Mouse (Mus musculus) limb, embryonic 14.5 days (tissue): ENCODE data around the gene Pias1. TPM values are rescaled to one million over a fixed set of nuclear protein-coding genes. Genes with fewer than 3 reads are reported as not detected.

ENCODE experiments used
- ATAC-seq: fragments of 200-750 bp; cut with Nextera tagmentation; 2 replicates; pipeline ENCODE4 v1.8.0; 2017; ENCODE audit warnings: low read depth, moderate number of reproducible peaks, moderate TSS enrichment; ENCODE audit not compliant: low FRiP score
- DNase-seq: peaks from one replicate; pipeline ENCODE4 v3.0.0-alpha.2; 2015; ENCODE audit warnings: low spot score
- H3K27ac ChIP-seq: fragments of 300-500 bp; sonication (generic); replicated peaks from 2 replicates; pipeline ENCODE4 v1.5.1; 2014; ENCODE audit warnings: low read depth, mild to moderate bottlenecking, low read length, moderate library complexity, mixed read lengths
- H3K27me3 ChIP-seq: fragments of 300-500 bp; sonication (generic); 2 replicates; pipeline ENCODE4 v1.6.1; 2014; ENCODE audit warnings: low read length, mixed read lengths; ENCODE audit not compliant: control insufficient read depth, insufficient read depth
- H3K36me3 ChIP-seq: fragments of 300-500 bp; sonication (generic); 2 replicates; pipeline ENCODE4 v1.6.1; 2014; ENCODE audit warnings: mild to moderate bottlenecking, low read length, moderate library complexity, mixed read lengths; ENCODE audit not compliant: control insufficient read depth, insufficient read depth
- H3K4me1 ChIP-seq: fragments of 300-500 bp; sonication (generic); 2 replicates; pipeline ENCODE4 v1.6.1; 2014; ENCODE audit warnings: antibody characterized with exemption, low read length, mixed read lengths; ENCODE audit not compliant: control insufficient read depth, insufficient read depth
- H3K4me2 ChIP-seq: fragments of 300-500 bp; sonication (generic); replicated peaks from 2 replicates; pipeline ENCODE4 v1.6.1; 2014; ENCODE audit warnings: low read depth, mild to moderate bottlenecking, low read length, moderate library complexity; ENCODE audit not compliant: severe bottlenecking
- H3K4me3 ChIP-seq: fragments of 300-500 bp; sonication (generic); replicated peaks from 2 replicates; pipeline ENCODE4 v1.5.1; 2014; ENCODE audit warnings: low read length
- H3K9ac ChIP-seq: fragments of 300-500 bp; sonication (generic); 2 replicates; pipeline ENCODE4 v1.6.1; 2014; ENCODE audit warnings: mild to moderate bottlenecking, low read depth, low read length, moderate library complexity; ENCODE audit not compliant: severe bottlenecking
- H3K9me3 ChIP-seq: fragments of 300-500 bp; sonication (generic); 2 replicates; pipeline ENCODE4 v1.6.1; 2016; ENCODE audit warnings: low read length; ENCODE audit not compliant: control insufficient read depth
- POLR2A ChIP-seq: fragments of 200-500 bp; IDR thresholded peaks from 2 replicates; pipeline ENCODE4 v1.8.0; 2012; ENCODE audit warnings: inconsistent platforms, mild to moderate bottlenecking, moderate library complexity, borderline replicate concordance; ENCODE audit not compliant: insufficient read depth, insufficient read length; ENCODE audit errors: extremely low read depth
- WGBS: fragments of 180-500 bp; shearing (Covaris S2); extraction: QIAGEN DNeasy Blood & Tissue Kit; methylation state at CpG from one replicate; pipeline ENCODE4 v1.1.7; 2014; 5-methylcytosine and 5-hydroxymethylcytosine counted together
- polyA plus RNA-seq, 2 experiments: library from polyadenylated mRNA; depleted of rRNA in 1 of 2; stranded (reverse) in 1 of 2; unstranded in 1 of 2; fragments of >200 nt; fragmentation: Nextera tagmentation in 1 of 2; extraction: Ambion mirVana in 1 of 2; gene quantifications; 2 replicates each; pipeline versions ENCODE4 v1.2.1 to v1.2.3; 2012 to 2014

Pias1 gene
- polyA plus RNA-seq, 2 experiments, result 33.0 to 52.4 TPM

DNA sequence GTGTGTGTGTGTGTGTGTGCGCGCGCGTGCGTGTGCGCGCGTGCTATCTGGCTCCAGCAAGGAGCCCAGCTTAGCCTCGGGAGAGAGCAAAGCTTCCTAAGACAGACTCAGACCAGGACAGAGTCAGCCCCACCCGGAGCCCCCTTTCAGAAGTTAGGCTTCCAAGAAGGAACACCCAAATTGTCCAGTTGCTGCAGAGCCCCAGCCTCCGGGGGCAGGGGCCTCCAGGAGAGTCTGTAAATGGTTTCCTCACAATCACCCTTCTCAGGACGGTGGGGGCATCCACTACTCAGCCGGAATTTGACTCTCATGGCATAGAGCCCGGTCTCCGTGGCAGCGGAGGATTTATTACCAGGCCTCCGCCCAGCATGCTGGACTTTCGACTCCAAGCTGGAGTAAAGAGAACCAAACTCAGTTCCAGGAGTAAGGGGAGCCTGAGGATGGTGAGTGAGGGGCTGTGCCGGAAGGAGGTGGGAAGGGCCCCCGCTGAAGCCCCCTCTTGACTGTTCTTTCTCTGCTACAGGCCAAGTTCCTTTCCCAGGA is 129.9 kb downstream of the Pias1 start, which contains the start of gene Calml4:
TSS of gene Calml4 (plus strand) at position 362 of the 543 bp plus-strand sequence.
- ATAC-seq, result peak; percentile 79
- DNase-seq, result peak; percentile 86
- Histone ChIP-seq H3K27ac (peak within 1 kb of the TSS; percentile 63), H3K36me3 (no peaks in the 10 kb centered on the region), H3K4me2 (peak within 1 kb of the TSS; percentile 39), H3K9me3 (no peaks in the 10 kb centered on the region), H3K4me1 (peaks cover 35% of the 10 kb centered on the region), H3K9ac (peak within 1 kb of the TSS; percentile 32; the same call in 1 of the 2 replicates), H3K27me3 (no peaks in the 10 kb centered on the region), H3K4me3 (peak within 1 kb of the TSS; percentile 14)
- no peak for TF ChIP-seq POLR2A
- 21% methylated on average over 18 of the region's 20 CpGs for WGBS

DNA sequence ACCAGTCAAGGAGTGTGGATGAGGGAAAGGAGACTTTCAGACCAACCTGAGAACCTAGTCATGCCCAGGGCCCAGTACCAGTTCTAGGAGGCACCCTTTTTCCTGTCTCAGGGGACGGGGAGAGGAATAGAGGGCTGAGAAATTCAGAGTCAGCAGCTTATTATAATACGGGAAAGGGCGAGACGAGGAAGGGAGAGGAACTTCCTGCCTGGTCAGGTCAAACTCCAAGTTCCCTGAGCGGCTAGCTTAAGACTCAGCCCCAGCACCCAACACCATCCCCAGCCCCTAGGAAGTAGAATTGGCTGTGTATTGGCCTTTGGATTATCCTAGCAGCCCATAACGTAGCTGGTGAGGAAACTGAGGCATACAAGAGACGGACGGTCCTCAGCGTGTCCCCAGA is 130.5 kb downstream of the Pias1 start:
- WGBS, result 45% methylated on average over 9 of the region's 9 CpGs
- peak overlapping the region; percentile 63; the same call in 1 of the 2 replicates for H3K27ac ChIP-seq
- peaks cover 35% of the 10 kb centered on the region for H3K4me1 ChIP-seq

DNA sequence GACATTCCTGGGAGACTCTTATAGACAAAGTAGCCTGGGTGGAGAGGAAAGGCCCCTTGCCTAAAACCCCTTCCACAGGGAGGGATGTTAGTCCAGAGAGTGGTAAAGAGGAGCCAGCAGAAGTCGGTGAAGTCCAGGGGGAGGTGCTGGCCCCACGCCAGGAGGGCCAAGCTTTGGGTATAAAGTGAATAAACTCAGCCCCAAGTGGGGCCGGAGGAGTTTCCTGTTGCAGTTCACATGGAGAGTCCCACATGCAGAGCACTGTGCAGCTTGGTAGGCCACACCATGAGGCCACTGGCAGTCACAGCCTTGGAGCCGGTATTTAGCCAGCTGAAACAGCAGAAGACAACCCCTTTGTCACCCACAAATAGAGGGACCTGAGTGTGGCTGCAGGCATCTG is 133.2 kb downstream of the Pias1 start:
- Histone ChIP-seq H3K4me3 (no peak overlapping the region), H3K36me3 (peaks cover 22% of the 10 kb centered on the region), H3K4me2 (no peak overlapping the region), H3K27ac (0 out of 2 replicates have a peak overlapping the region, but pooled peaks have one; percentile 6), H3K9me3 (no peaks in the 10 kb centered on the region), H3K27me3 (no peaks in the 10 kb centered on the region), H3K4me1 (peaks cover 34% of the 10 kb centered on the region), H3K9ac (no peak overlapping the region)
- WGBS, result 28% methylated on average over 4 of the region's 4 CpGs
- DNase-seq (no peak), ATAC-seq (no peak)
- no peak for TF ChIP-seq POLR2A

More for the DNA sequence above, 130.5 kb downstream of the Pias1 start:
- no peak for DNase-seq
- TF ChIP-seq POLR2A, result no peak
- peak overlapping the region; percentile 39 for H3K4me2 ChIP-seq
- ATAC-seq, result no peak
- H3K36me3 ChIP-seq, result no peaks in the 10 kb centered on the region
- H3K4me3 ChIP-seq, result peak overlapping the region; percentile 14; the same call in 1 of the 2 replicates
- no peaks in the 10 kb centered on the region for H3K9me3 ChIP-seq
- H3K9ac ChIP-seq, result no peak overlapping the region; the same call in 1 of the 2 replicates
- no peaks in the 10 kb centered on the region for H3K27me3 ChIP-seq

DNA sequence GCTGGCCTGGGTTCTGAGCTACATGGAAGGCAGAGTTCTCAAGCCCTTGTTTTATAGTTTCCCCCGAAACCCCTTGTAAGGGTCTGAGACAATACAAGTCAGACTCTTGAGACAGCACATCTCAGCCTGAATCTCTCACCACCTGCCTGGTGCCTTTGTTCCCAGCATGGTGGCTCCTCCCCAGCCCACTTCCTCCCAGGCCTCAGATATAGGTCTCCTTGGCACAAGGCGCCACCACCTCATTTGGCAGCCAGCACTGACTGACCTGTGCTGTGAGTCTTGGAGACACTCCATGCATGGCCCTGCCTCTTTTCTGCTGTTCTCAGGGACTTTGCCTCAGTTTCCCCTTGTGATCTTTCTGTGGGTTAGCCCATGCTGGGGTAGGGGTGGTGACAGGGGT is 136.2 kb downstream of the Pias1 start:
- no peak for ATAC-seq
- no peak for TF ChIP-seq POLR2A
- H3K4me1 ChIP-seq, result peaks cover 8% of the 10 kb centered on the region
- WGBS, result 78% methylated on average over 2 of the region's 2 CpGs
- DNase-seq, result no peak
- H3K4me2 ChIP-seq, result no peak overlapping the region
- no peaks in the 10 kb centered on the region for H3K9me3 ChIP-seq
- H3K27me3 ChIP-seq, result no peaks in the 10 kb centered on the region
- peaks cover 37% of the 10 kb centered on the region for H3K36me3 ChIP-seq
- no peak overlapping the region for H3K4me3 ChIP-seq
- H3K27ac ChIP-seq, result no peak overlapping the region
- H3K9ac ChIP-seq, result no peak overlapping the region

DNA sequence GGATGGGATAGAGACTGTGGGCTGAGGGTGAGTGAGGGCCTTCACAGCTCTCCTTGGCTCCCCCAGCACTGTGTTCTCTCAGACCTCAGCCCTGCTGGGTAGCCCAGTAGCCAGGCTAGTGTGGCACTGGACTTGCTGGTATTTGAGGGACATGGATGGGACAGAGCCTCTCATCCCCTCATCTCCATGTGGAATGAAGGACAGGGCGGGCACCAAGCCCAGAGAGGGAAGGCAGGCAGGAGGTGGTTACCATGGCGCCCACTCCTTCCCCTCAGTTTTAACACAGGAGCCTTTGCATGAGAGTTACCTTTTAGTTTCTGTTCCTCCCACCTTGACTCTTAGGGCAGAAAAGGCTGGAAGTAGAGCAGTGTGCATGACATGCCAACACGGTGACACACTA is 139.1 kb downstream of the Pias1 start:
- peaks cover 41% of the 10 kb centered on the region for H3K36me3 ChIP-seq
- ATAC-seq, result no peak
- no peak overlapping the region for H3K4me2 ChIP-seq
- no peak overlapping the region for H3K27ac ChIP-seq
- peaks cover 4% of the 10 kb centered on the region; the same call in 1 of the 2 replicates for H3K4me1 ChIP-seq
- TF ChIP-seq POLR2A, result no peak
- no peak for DNase-seq
- H3K9me3 ChIP-seq, result no peaks in the 10 kb centered on the region
- no peaks in the 10 kb centered on the region for H3K27me3 ChIP-seq
- 80% methylated on average over 3 of the region's 3 CpGs for WGBS
- H3K4me3 ChIP-seq, result no peak overlapping the region
- H3K9ac ChIP-seq, result no peak overlapping the region
